Mouse (Mus musculus): ENCODE measurements around the gene Ehhadh. TPM values are rescaled to one million over a fixed set of nuclear protein-coding genes. Genes with fewer than 3 reads are reported as not detected.
A peak's percentile ranks its signal among the peaks of the same experiment; 100 is the strongest.

Gene Ehhadh
- polyA plus RNA-seq, 1 experiment from 2014 or later, result 3.6 TPM

GRCm38 (mm10) chr16:21829711-21830110 lies 42.1 kb upstream of the Ehhadh start:
- H3K9me3 ChIP-seq (replicated peaks; ENCODE audit: control insufficient read depth, low read length), result no peaks in the 10 kb centered on the region
- H3K4me3 ChIP-seq (ENCODE audit: low read length), result no peak overlapping the region
- no peak overlapping the region for H3K4me2 ChIP-seq (ENCODE audit: low read depth, low read length)
- no peaks in the 10 kb centered on the region for H3K27me3 ChIP-seq (ENCODE audit: control insufficient read depth, insufficient read depth, low read length)
- no peak for ATAC-seq (replicated peaks; ENCODE audit: extremely low read depth, insufficient read depth, low FRiP score)
- H3K9ac ChIP-seq (ENCODE audit: low read length), result no peak overlapping the region
- H3K4me1 ChIP-seq (ENCODE audit: control insufficient read depth, insufficient read depth, low read length), result 0 out of 2 replicates have a peak, but pooled peaks cover 2% of the 10 kb centered on the region
- H3K36me3 ChIP-seq (ENCODE audit: control insufficient read depth, insufficient read depth), result no peaks in the 10 kb centered on the region
- 34% methylated on average over 5 of the region's 5 CpGs for WGBS
- no peak overlapping the region for H3K27ac ChIP-seq (ENCODE audit: low read length)

DNA sequence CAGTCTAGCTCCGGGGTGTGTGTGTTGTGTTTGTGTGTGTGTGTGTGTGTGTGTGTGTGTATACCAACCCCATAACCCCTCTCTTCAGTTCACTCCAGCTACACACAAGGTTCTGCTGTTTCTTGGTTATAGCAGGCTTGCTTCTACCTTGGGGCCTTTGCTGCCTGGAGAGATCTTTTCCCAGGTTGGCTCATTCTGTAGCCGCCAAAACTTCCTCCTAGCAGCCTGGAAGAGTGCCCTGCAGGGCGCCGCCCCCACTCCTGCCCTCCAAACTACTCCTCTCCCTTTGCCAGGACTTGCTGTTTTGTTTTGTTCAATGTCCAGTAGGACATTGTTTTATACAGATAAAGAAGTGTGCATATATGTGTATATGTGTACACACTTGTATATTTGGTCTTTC lies 40.0 kb upstream of the Ehhadh start:
- Histone ChIP-seq H3K9me3 (replicated peaks; ENCODE audit: control insufficient read depth, low read length) (no peaks in the 10 kb centered on the region), H3K27me3 (ENCODE audit: control insufficient read depth, insufficient read depth, low read length) (no peaks in the 10 kb centered on the region), H3K36me3 (ENCODE audit: control insufficient read depth, insufficient read depth) (no peaks in the 10 kb centered on the region), H3K9ac (ENCODE audit: low read length) (no peak overlapping the region), H3K27ac (ENCODE audit: low read length) (no peak overlapping the region), H3K4me3 (ENCODE audit: low read length) (no peak overlapping the region), H3K4me1 (ENCODE audit: control insufficient read depth, insufficient read depth, low read length) (0 out of 2 replicates have a peak, but pooled peaks cover 2% of the 10 kb centered on the region), H3K4me2 (ENCODE audit: low read depth, low read length) (no peak overlapping the region)
- WGBS, result 66% methylated on average over 4 of the region's 4 CpGs
- no peak for ATAC-seq (replicated peaks; ENCODE audit: extremely low read depth, insufficient read depth, low FRiP score)

- 45% methylated on average over 4 of the region's 4 CpGs for WGBS
- no peak overlapping the region for H3K4me2 ChIP-seq (ENCODE audit: low read depth, low read length)
- no peak; the same call in 1 of the 2 replicates for ATAC-seq (replicated peaks; ENCODE audit: extremely low read depth, insufficient read depth, low FRiP score)
These were observed 39.5 kb upstream of the Ehhadh start for GRCm38 (mm10) chr16:21827153-21827552.

DNA sequence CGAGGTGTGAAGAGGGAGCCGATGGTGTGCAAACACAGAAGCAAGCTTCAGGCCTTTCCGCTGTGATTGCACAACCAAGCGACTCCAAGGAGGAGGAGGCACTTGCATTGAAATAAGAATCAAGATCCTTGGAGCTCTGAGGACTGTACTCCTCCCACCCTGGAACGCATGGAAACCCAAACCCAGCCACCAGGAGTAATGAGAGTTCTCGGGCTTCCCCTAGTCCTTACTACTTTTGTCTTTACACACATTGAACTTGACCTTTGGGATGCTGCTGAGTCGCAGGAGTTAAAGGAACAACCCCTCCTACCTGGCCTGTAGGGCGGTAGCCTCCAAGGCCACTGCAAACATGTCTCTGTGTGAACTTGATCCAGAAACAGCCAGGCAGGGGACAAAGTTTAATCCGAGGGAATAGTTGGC lies 38.0 kb upstream of the Ehhadh start:
- Histone ChIP-seq H3K36me3 (ENCODE audit: control insufficient read depth, insufficient read depth) (no peaks in the 10 kb centered on the region), H3K4me2 (ENCODE audit: low read depth, low read length) (no peak overlapping the region), H3K27me3 (ENCODE audit: control insufficient read depth, insufficient read depth, low read length) (no peaks in the 10 kb centered on the region), H3K27ac (ENCODE audit: low read length) (no peak overlapping the region), H3K4me1 (ENCODE audit: control insufficient read depth, insufficient read depth, low read length) (0 out of 2 replicates have a peak, but pooled peaks cover 2% of the 10 kb centered on the region), H3K4me3 (ENCODE audit: low read length) (no peak overlapping the region), H3K9me3 (replicated peaks; ENCODE audit: control insufficient read depth, low read length) (no peaks in the 10 kb centered on the region), H3K9ac (ENCODE audit: low read length) (no peak overlapping the region)
- no peak for ATAC-seq (replicated peaks; ENCODE audit: extremely low read depth, insufficient read depth, low FRiP score)
- WGBS, result 70% methylated on average over 9 of the region's 9 CpGs

More at GRCm38 (mm10) chr16:21827153-21827552, 39.5 kb upstream of the Ehhadh start:
- Histone ChIP-seq H3K4me1 (ENCODE audit: control insufficient read depth, insufficient read depth, low read length) (0 out of 2 replicates have a peak, but pooled peaks cover 2% of the 10 kb centered on the region), H3K9me3 (replicated peaks; ENCODE audit: control insufficient read depth, low read length) (no peaks in the 10 kb centered on the region), H3K4me3 (ENCODE audit: low read length) (no peak overlapping the region), H3K36me3 (ENCODE audit: control insufficient read depth, insufficient read depth) (no peaks in the 10 kb centered on the region), H3K27ac (ENCODE audit: low read length) (0 out of 2 replicates have a peak overlapping the region, but pooled peaks have one; percentile 33), H3K27me3 (ENCODE audit: control insufficient read depth, insufficient read depth, low read length) (no peaks in the 10 kb centered on the region), H3K9ac (ENCODE audit: low read length) (no peak overlapping the region)

GRCm38 (mm10) chr16:21818629-21819028 lies 31.0 kb upstream of the Ehhadh start:
- H3K4me2 ChIP-seq (ENCODE audit: low read depth, low read length), result peak overlapping the region; percentile 45; the same call in 1 of the 2 replicates
- no peaks in the 10 kb centered on the region for H3K27me3 ChIP-seq (ENCODE audit: control insufficient read depth, insufficient read depth, low read length)
- peak overlapping the region; percentile 23; the same call in 1 of the 2 replicates for H3K4me3 ChIP-seq (ENCODE audit: low read length)
- no peak for ATAC-seq (replicated peaks; ENCODE audit: extremely low read depth, insufficient read depth, low FRiP score)
- no peak overlapping the region for H3K27ac ChIP-seq (ENCODE audit: low read length)
- peaks cover 3% of the 10 kb centered on the region; the same call in 1 of the 2 replicates for H3K4me1 ChIP-seq (ENCODE audit: control insufficient read depth, insufficient read depth, low read length)
- H3K9me3 ChIP-seq (replicated peaks; ENCODE audit: control insufficient read depth, low read length), result no peaks in the 10 kb centered on the region
- WGBS, result 43% methylated on average over 8 of the region's 8 CpGs
- H3K9ac ChIP-seq (ENCODE audit: low read length), result 0 out of 2 replicates have a peak overlapping the region, but pooled peaks have one; percentile 17
- H3K36me3 ChIP-seq (ENCODE audit: control insufficient read depth, insufficient read depth), result no peaks in the 10 kb centered on the region

DNA sequence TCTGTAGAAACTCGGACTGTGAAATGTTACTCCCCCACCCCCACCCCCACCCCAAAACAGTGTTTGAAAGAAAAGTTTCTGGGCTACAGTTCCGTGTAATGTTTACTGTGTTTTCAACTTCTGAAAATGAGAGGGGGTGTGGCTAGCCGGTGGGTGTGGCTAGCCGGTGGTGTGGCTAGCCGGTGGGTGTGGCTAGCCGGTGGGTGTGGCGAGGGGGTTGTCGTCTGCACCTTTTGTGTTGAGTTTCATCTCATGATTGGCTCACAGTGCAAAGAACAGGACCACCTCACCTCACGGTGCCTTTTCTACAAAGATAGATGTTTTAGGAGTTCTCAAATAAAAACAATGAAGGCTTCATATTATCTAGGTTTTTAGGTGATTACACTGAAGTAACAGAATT lies 30.5 kb upstream of the Ehhadh start:
- Histone ChIP-seq H3K4me1 (ENCODE audit: control insufficient read depth, insufficient read depth, low read length) (peaks cover 3% of the 10 kb centered on the region; the same call in 1 of the 2 replicates), H3K4me3 (ENCODE audit: low read length) (no peak overlapping the region), H3K27me3 (ENCODE audit: control insufficient read depth, insufficient read depth, low read length) (no peaks in the 10 kb centered on the region), H3K4me2 (ENCODE audit: low read depth, low read length) (peak overlapping the region; percentile 27; the same call in 1 of the 2 replicates), H3K9ac (ENCODE audit: low read length) (no peak overlapping the region), H3K9me3 (replicated peaks; ENCODE audit: control insufficient read depth, low read length) (no peaks in the 10 kb centered on the region), H3K36me3 (ENCODE audit: control insufficient read depth, insufficient read depth) (no peaks in the 10 kb centered on the region), H3K27ac (ENCODE audit: low read length) (no peak overlapping the region)
- WGBS, result 45% methylated on average over 9 of the region's 9 CpGs
- ATAC-seq (replicated peaks; ENCODE audit: extremely low read depth, insufficient read depth, low FRiP score), result no peak

- WGBS, result 61% methylated on average over 7 of the region's 7 CpGs
- H3K36me3 ChIP-seq (ENCODE audit: control insufficient read depth, insufficient read depth), result no peaks in the 10 kb centered on the region
- H3K9me3 ChIP-seq (replicated peaks; ENCODE audit: control insufficient read depth, low read length), result no peaks in the 10 kb centered on the region
- no peak for ATAC-seq (replicated peaks; ENCODE audit: extremely low read depth, insufficient read depth, low FRiP score)
- H3K9ac ChIP-seq (ENCODE audit: low read length), result no peak overlapping the region
- no peak overlapping the region for H3K27ac ChIP-seq (ENCODE audit: low read length)
- H3K4me1 ChIP-seq (ENCODE audit: control insufficient read depth, insufficient read depth, low read length), result peaks cover 3% of the 10 kb centered on the region; the same call in 1 of the 2 replicates
- H3K4me2 ChIP-seq (ENCODE audit: low read depth, low read length), result no peak overlapping the region
- H3K27me3 ChIP-seq (ENCODE audit: control insufficient read depth, insufficient read depth, low read length), result no peaks in the 10 kb centered on the region
- H3K4me3 ChIP-seq (ENCODE audit: low read length), result no peak overlapping the region
These were observed 28.0 kb upstream of the Ehhadh start for GRCm38 (mm10) chr16:21815669-21816010.

- Histone ChIP-seq H3K4me2 (ENCODE audit: low read depth, low read length) (peak overlapping the region; percentile 54), H3K27ac (ENCODE audit: low read length) (no peak overlapping the region), H3K9me3 (replicated peaks; ENCODE audit: control insufficient read depth, low read length) (no peaks in the 10 kb centered on the region), H3K36me3 (ENCODE audit: control insufficient read depth, insufficient read depth) (no peaks in the 10 kb centered on the region), H3K9ac (ENCODE audit: low read length) (peak overlapping the region; percentile 55; the same call in 1 of the 2 replicates), H3K27me3 (ENCODE audit: control insufficient read depth, insufficient read depth, low read length) (no peaks in the 10 kb centered on the region), H3K4me1 (ENCODE audit: control insufficient read depth, insufficient read depth, low read length) (peaks cover 3% of the 10 kb centered on the region; the same call in 1 of the 2 replicates), H3K4me3 (ENCODE audit: low read length) (peak overlapping the region; percentile 28)
- WGBS, result 56% methylated on average over 11 of the region's 11 CpGs
- no peak; the same call in 1 of the 2 replicates for ATAC-seq (replicated peaks; ENCODE audit: extremely low read depth, insufficient read depth, low FRiP score)
These were observed 27.5 kb upstream of the Ehhadh start for GRCm38 (mm10) chr16:21814861-21815668.

All from heart, embryonic 16.5 days (tissue).